Mouse (Mus musculus): ENCODE data around the gene Pcnx2.

DNA sequence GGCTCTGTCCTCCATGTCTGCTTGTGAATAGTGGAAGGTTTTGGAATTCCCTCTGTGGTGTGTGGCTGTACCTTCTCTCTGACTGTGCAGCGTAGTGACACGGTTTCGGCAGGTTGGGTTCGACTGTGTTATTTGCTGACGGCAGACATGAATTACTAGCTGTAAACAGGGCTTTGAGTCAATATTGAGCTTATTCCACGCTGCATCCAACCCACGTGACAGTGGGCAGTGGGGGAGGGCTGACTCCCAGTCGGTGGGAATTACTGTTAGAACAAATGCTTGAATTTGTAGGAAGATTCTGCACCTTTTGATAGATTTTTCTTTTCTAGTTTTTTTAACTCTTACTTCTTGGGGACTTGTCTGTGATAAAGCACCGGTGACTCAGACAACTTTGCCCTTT is 16.3 kb upstream of the Pcnx2 start:
- no peak for TF ChIP-seq CTCF (IDR thresholded peaks at IDR 0.05; ENCODE audit: low read depth, low read length)
- TF ChIP-seq POLR2AphosphoS5 (IDR thresholded peaks at IDR 0.05; ENCODE audit: insufficient replicate concordance, low read depth, low read length) = no peak

Data from G1E (cell line).